Mouse (Mus musculus): ENCODE measurements at regions not wholly inside any gene's neighbourhood (a gene's known extent, or its start where the extent isn't known, plus 50 kb on each side); places are given as distances from the start of the nearest gene placed in this dataset.

DNA sequence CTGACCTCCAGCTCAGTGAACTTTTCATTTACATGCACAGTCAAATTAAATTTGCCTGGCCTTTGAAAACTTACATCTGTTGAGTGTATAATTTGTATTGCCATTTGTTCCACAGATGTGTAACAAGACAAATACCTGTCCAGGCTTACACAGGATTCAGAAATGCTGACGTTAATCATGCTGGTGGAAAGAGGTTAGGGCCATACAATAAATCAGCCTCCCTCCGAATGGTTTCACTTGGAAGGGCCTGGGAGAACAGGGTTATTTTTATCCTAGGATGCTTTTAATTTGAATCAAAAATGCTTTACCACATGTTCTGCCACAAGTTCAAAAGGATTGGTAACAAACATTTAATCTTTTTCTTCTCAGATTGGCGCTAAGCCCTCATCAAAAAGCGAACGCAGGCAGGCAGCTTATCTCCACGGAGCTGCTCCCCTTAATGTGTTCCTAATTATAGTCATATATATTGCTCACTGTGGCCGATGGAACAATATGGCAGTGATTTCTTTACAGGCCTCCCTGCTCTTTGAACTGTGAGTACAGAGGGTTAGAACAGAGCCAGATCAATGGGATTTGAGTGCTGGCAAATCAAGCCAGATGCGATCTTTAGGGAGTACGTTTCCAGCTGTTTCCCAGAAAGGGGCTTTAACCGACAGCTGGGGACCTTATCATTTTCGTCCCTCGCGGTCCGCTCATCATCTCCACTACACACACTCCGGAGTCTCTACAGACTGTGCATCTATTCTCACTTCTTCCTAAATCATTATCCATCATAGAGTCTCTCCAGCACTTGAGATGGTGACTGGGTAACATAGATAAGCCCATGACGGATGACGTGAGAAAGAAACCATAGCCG, 313.9 kb downstream of the Ndfip2 start:
- Histone ChIP-seq H3K4me1 (replicated peaks) (no peaks in the 10 kb centered on the region), H3K4me2 (replicated peaks) (no peak overlapping the region), H3K9ac (no peak overlapping the region), H3K36me3 (no peaks in the 10 kb centered on the region), H3K27ac (no peak overlapping the region), H3K27me3 (replicated peaks) (no peaks in the 10 kb centered on the region), H3K4me3 (replicated peaks) (no peak overlapping the region), H3K9me3 (no peaks in the 10 kb centered on the region)
- 51% methylated on average over 18 of the region's 18 CpGs for WGBS
- no peak for ATAC-seq

DNA sequence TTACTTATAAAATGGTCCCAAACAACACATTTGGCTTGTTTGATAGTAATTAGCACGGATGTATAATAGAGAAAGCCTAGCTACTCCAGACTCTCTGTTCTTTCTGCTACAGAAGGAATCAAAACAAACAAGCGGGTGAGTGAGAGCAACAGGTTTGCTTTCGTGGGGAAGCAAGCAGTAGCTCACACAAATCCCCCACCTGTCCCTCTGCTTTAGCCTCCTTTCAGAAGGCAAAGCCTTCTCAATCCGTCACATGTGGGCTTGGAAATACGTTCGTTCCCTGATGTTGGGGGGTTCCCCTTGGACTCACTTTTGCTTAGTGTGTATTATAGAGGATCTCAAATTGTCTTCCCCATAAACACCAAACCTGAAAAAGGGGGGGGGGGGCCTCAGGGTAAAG, 311.8 kb downstream of the Ndfip2 start:
- 72% methylated on average over 6 of the region's 6 CpGs for WGBS
- Histone ChIP-seq H3K27ac (no peak overlapping the region), H3K36me3 (no peaks in the 10 kb centered on the region), H3K4me2 (replicated peaks) (no peak overlapping the region), H3K4me1 (replicated peaks) (no peaks in the 10 kb centered on the region), H3K4me3 (replicated peaks) (no peak overlapping the region), H3K9me3 (no peaks in the 10 kb centered on the region), H3K27me3 (replicated peaks) (no peaks in the 10 kb centered on the region), H3K9ac (no peak overlapping the region)
- no peak for ATAC-seq

DNA sequence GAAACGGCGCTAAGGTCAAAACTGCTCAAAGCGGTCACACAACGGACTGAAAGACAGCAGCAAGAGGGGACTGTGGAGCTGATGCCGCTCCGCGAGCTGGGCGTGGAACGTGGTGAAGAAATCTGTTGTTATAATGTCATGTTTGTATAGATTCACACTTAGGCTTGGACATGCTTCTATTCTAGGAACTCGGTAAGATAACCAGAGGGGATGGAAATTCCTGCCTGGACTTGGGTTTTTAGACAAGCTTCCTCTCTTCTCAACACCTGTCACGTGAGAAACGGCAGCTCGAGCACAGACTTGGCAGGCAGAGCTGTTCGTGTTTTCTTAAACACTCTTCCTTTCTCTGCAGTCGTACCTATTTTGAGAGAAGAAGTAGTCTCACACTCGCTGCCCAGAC, 307.5 kb downstream of the Ndfip2 start:
- no peaks in the 10 kb centered on the region for H3K4me1 ChIP-seq (replicated peaks)
- no peak overlapping the region for H3K4me2 ChIP-seq (replicated peaks)
- WGBS: 70% methylated on average over 16 of the region's 16 CpGs
- no peaks in the 10 kb centered on the region for H3K9me3 ChIP-seq
- H3K27ac ChIP-seq: no peak overlapping the region
- ATAC-seq: no peak
- H3K4me3 ChIP-seq (replicated peaks): no peak overlapping the region
- H3K36me3 ChIP-seq: no peaks in the 10 kb centered on the region
- no peak overlapping the region for H3K9ac ChIP-seq
- H3K27me3 ChIP-seq (replicated peaks): no peaks in the 10 kb centered on the region

DNA sequence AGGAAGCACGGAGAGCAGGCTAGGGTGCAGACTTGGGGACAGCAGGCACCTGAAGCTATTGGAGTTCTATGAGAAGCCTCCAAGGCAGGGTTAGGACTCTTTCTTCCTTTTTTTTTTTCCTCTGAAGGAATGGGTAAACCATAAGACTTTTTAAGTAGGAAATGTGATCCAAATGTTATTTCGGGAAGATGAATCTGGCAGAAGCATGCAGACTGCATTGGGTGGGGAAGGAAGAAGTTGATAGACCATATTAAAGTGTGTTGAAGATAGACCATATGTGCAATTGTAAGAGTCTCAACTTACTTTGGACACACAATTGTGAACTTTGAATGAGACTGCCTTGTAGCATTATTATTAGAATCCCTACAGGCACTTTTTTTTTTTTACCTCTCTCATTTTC, 304.5 kb downstream of the Ndfip2 start:
- Histone ChIP-seq H3K9ac (no peak overlapping the region), H3K4me3 (replicated peaks) (no peak overlapping the region), H3K9me3 (no peaks in the 10 kb centered on the region), H3K4me1 (replicated peaks) (no peaks in the 10 kb centered on the region), H3K27me3 (replicated peaks) (no peaks in the 10 kb centered on the region), H3K36me3 (no peaks in the 10 kb centered on the region), H3K27ac (no peak overlapping the region), H3K4me2 (replicated peaks) (no peak overlapping the region)
- no peak for ATAC-seq
- 95% methylated on average over 2 of the region's 2 CpGs for WGBS

DNA sequence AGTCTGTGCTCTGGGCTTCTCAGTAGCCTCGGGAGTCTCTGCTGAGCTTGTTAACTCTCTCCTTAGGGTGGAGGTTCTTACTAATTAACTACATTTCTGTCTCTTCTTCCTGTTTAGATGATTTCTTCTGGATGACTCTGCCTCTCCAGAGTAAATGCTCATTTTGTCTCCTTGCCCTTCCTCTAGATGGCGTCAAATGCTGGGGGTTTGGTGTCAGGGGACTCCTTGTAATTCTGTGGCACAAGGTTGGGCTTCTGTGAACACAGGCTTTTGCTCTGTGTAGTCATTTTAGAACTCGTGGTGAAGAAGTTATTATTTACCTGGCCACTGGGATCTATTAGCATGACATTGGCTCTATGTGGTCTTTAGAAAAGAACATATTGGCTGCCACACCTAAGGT, 298.4 kb downstream of the Ndfip2 start:
- ATAC-seq: no peak
- 62% methylated on average over 3 of the region's 3 CpGs for WGBS
- no peak overlapping the region for H3K9ac ChIP-seq
- no peaks in the 10 kb centered on the region for H3K27me3 ChIP-seq (replicated peaks)
- H3K4me3 ChIP-seq (replicated peaks): no peak overlapping the region
- H3K36me3 ChIP-seq: no peaks in the 10 kb centered on the region
- no peak overlapping the region for H3K27ac ChIP-seq
- no peaks in the 10 kb centered on the region for H3K9me3 ChIP-seq
- H3K4me2 ChIP-seq (replicated peaks): no peak overlapping the region
- H3K4me1 ChIP-seq (replicated peaks): no peaks in the 10 kb centered on the region

DNA sequence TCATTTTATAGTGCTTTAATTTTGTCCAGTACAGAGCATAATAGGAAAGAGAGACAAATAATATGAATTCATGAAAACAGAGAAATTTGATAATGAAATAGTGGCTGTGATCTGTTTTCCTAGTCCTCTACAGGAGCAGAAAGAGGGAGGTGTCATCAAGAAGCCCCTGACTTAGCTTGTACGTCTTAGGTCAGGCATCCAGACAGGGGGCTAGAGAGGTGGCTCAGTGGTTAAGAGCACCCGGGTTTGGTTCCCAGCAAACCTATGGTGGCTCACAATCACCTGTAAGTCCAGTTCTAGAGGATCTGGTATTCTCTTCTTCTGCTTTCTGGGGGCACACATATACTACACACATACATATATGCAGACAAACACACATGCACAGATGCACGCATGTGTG, 285.7 kb downstream of the Ndfip2 start:
- WGBS: 82% methylated on average over 3 of the region's 3 CpGs
- Histone ChIP-seq H3K27me3 (replicated peaks) (no peaks in the 10 kb centered on the region; the same call in 1 of the 2 replicates), H3K9ac (no peak overlapping the region), H3K4me2 (replicated peaks) (no peak overlapping the region), H3K9me3 (no peaks in the 10 kb centered on the region), H3K36me3 (no peaks in the 10 kb centered on the region), H3K4me3 (replicated peaks) (no peak overlapping the region), H3K4me1 (replicated peaks) (no peaks in the 10 kb centered on the region), H3K27ac (no peak overlapping the region)
- no peak for ATAC-seq

DNA sequence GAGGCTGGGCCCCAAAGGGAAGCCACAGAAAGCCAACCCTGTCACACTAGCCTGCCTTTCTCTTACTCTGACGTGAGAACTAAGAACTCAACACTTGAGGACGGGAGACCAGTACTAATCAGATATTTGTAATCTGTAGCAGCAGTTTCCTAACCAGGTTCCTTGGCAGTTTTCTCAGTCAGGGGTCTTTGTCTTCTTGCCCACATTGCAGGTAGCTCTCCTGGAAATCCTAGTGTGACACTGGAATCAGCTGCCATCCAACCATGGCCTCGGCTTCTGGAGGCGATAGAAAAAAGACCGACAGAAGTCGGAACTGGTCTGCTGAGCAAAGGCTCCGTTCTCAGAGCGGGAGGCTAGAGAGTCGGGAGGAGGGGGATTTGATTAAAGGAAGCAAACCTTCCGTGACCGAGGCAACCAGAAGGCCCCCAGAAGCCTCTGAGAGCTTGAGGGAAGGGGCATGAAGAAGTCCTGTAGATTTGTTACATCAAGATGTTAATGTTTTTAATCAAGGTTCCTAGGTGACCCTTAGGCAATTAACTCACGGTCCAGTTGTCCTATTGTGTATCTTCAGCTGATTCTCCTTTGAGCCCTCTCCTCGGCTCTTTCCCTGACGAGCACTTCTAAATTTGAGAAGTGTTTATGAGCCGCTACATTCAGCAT, 284.2 kb downstream of the Ndfip2 start:
- no peaks in the 10 kb centered on the region for H3K4me1 ChIP-seq (replicated peaks)
- no peak overlapping the region for H3K4me3 ChIP-seq (replicated peaks)
- H3K9ac ChIP-seq: no peak overlapping the region
- no peak overlapping the region for H3K27ac ChIP-seq
- 41% methylated on average over 15 of the region's 15 CpGs for WGBS
- H3K9me3 ChIP-seq: no peaks in the 10 kb centered on the region
- 0 out of 2 replicates have a peak overlapping the region, but pooled peaks have one; percentile 19 for H3K4me2 ChIP-seq (replicated peaks)
- H3K27me3 ChIP-seq (replicated peaks): no peaks in the 10 kb centered on the region; the same call in 1 of the 2 replicates
- ATAC-seq: no peak
- no peaks in the 10 kb centered on the region for H3K36me3 ChIP-seq

DNA sequence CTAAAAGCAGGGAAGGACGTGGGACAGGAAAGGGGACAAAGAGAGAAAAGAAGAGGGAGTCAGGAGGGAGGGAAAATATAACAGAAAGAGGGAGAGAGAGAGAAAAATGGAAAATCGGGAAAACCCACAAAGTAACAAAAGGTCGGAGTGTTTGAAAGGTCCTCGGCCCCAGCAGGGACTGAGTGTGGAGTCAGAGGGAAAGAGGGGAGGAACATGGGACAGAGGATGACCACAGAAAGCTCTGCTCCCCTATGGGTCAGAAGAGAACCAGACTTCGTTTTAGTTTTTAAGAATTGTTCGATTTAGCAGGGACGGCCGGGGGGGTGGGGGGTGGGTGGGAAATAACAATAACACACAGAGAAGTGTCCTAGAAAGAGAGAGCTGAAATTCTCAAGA, 283.7 kb downstream of the Ndfip2 start:
- Histone ChIP-seq H3K4me1 (replicated peaks) (no peaks in the 10 kb centered on the region), H3K4me3 (replicated peaks) (no peak overlapping the region), H3K4me2 (replicated peaks) (no peak overlapping the region), H3K9ac (no peak overlapping the region), H3K36me3 (no peaks in the 10 kb centered on the region), H3K27ac (no peak overlapping the region), H3K9me3 (no peaks in the 10 kb centered on the region), H3K27me3 (replicated peaks) (no peaks in the 10 kb centered on the region; the same call in 1 of the 2 replicates)
- WGBS: 75% methylated on average over 8 of the region's 8 CpGs
- no peak for ATAC-seq

DNA sequence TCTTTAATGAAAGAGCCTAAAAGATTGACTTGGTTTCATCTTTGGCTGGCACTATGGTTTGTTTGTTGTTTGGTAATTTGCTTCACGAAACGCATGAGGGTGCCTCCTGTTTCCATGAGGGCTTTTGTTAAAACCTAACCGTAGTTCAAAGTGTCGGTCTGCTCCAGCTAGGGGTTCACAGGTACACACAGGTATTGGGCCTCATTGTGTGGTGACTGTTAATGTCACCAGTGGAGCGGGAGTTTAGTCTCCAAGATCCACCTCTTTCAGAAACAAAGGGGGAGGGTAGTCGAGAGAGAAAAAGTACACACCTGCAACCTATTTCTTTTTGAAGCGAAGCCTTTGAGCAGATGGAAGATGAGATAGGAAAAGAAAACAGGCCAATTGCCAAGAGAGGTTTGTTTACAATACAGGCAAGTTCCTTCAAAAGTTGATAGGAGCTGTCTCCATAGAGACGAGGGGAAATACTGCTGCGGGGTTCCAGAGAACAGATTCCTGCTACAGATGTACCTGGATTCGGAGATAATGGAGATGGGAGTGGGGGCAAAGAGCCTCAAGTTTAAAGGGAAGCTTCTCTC, 273.9 kb downstream of the Ndfip2 start:
- 0 out of 2 replicates have a peak, but pooled peaks cover 3% of the 10 kb centered on the region for H3K4me1 ChIP-seq (replicated peaks)
- no peaks in the 10 kb centered on the region for H3K36me3 ChIP-seq
- no peak overlapping the region for H3K4me2 ChIP-seq (replicated peaks)
- no peaks in the 10 kb centered on the region for H3K9me3 ChIP-seq
- H3K27me3 ChIP-seq (replicated peaks): no peaks in the 10 kb centered on the region
- no peak overlapping the region for H3K9ac ChIP-seq
- no peak for ATAC-seq
- 37% methylated on average over 10 of the region's 10 CpGs for WGBS
- no peak overlapping the region for H3K4me3 ChIP-seq (replicated peaks)
- H3K27ac ChIP-seq: no peak overlapping the region

DNA sequence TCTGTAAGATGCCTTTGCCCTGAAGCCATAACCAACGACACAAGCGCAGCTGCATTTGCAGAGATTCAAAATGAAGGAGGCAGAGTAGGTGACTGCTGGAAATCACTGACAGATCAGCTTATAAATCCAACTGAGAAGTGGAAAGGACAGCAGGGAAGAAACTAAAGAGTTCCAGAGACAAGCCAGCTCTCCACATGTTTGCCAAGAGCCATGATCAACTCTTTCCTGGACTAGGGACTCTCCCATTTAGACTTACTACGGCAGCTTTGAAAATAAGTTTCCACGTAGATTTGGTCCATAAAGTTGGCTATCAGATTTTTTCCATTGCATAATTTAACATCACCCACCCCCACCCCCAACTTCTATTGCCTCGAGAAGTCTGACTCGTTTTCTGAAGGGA, 269.7 kb downstream of the Ndfip2 start:
- Histone ChIP-seq H3K27me3 (replicated peaks) (no peaks in the 10 kb centered on the region), H3K9me3 (no peaks in the 10 kb centered on the region), H3K36me3 (no peaks in the 10 kb centered on the region), H3K4me3 (replicated peaks) (no peak overlapping the region), H3K4me1 (replicated peaks) (0 out of 2 replicates have a peak, but pooled peaks cover 3% of the 10 kb centered on the region), H3K4me2 (replicated peaks) (no peak overlapping the region), H3K27ac (no peak overlapping the region), H3K9ac (no peak overlapping the region)
- ATAC-seq: no peak
- 77% methylated on average over 6 of the region's 6 CpGs for WGBS

DNA sequence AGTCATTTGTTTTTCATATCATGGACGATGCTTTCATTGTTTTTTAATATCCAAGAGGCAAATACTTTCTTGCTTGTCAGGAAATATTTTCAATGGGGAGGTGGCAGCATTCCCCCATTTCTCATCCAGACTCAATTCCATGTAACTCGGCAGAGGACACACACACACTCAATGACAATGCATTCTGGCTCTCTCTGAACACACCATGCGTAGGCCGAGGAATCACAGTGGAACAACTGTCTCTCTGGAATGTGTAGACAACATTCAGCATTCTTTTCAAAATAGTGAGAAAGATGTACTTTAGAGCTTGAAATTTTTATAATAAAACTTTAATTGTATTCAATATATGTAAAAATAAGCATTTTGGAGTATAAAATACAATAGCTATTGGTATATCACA, 265.5 kb downstream of the Ndfip2 start:
- Histone ChIP-seq H3K4me1 (replicated peaks) (no peaks in the 10 kb centered on the region), H3K4me3 (replicated peaks) (no peak overlapping the region), H3K27ac (no peak overlapping the region), H3K4me2 (replicated peaks) (no peak overlapping the region), H3K36me3 (no peaks in the 10 kb centered on the region), H3K9me3 (no peaks in the 10 kb centered on the region), H3K9ac (no peak overlapping the region), H3K27me3 (replicated peaks) (no peaks in the 10 kb centered on the region)
- WGBS: 93% methylated on average over 4 of the region's 4 CpGs
- ATAC-seq: no peak

DNA sequence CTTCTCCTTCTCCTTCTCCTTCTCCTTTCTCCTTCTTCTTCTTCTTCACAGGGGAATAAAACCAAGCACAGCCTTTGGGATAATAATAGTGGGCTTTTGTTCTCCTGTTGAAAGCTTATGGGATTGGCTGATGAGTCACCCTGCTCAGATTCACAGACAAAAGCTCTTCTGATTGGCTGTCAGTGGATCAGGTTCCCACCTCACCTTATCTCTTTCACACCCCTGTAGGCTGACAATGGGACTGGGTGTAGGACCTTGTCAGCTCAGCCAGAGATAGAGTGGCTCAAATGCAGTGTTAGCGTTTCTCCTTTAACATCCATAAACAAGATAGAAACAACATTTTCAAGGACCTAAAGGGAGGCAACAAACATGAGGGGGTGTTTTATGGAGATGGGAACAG, 263.9 kb downstream of the Ndfip2 start:
- Histone ChIP-seq H3K4me1 (replicated peaks) (no peaks in the 10 kb centered on the region), H3K9ac (no peak overlapping the region), H3K27me3 (replicated peaks) (no peaks in the 10 kb centered on the region), H3K27ac (no peak overlapping the region), H3K9me3 (no peaks in the 10 kb centered on the region), H3K4me2 (replicated peaks) (no peak overlapping the region), H3K4me3 (replicated peaks) (no peak overlapping the region), H3K36me3 (no peaks in the 10 kb centered on the region)
- no peak; the same call in 1 of the 2 replicates for ATAC-seq
- WGBS: 37% methylated on average over 1 of the region's 1 CpGs
